In the genomic region with DNA sequence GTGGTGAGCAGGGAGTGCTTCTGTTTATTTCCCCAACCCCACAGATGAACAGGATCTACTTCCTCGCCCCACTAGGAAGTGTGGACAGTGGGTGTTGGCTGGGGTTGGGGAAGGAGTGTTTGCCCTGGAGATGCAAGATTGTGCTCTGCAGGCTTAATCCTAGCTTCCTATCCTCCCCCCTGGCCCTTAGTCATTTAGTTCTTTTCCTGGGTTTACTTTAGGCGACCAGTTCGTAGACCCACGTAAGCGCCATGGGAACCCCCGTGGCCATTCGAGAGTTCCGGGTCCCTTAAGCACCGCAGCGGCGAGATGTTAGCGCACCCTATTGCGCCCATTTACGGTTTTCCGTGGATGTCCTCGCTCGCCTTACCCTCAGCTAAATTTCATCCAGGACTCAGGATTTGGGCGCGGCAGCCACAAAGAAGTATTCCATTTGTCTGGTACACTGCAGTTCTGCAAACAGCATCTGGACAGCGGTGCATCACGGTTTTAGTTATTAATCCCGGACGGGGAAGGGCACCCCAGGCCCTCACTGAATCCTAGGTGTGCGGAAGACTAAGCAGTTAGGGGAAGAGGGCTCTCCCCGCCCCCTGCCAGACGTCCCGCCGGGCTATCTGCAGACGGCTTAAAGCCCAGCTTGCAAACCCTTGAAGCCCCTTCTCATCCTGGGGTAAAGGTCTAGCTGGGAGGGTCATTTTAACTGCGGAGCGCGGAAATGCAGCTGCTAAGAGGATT, we compare ENCODE assay signal across 13 mouse cellular contexts. TPM values are rescaled to one million over a fixed set of nuclear protein-coding genes. Genes with fewer than 3 reads are reported as not detected.
DNase-seq lines count a peak whose midpoint lies in the region; ATAC-seq and TF ChIP-seq lines count a peak whose summit lies in the region.
"Had no signal": no experiment of that assay in that cellular context is flagged by ENCODE, and none has a peak within 500 bp of the region (broad histone marks: within the 10 kb centered on the region; RNA-seq: fewer than 3 reads in every experiment).

No protein-coding gene starts in this region.

- no peaks in the 10 kb centered on the region for H3K9me3 ChIP-seq in heart, embryonic 11.5 days (replicated peaks; ENCODE audit: control insufficient read depth, low read length)
- H3K9me3 ChIP-seq in intestine, embryonic 15.5 days, result no peaks in the 10 kb centered on the region
- no peaks in the 10 kb centered on the region for H3K9me3 ChIP-seq in stomach, postnatal 0 days (ENCODE audit: control insufficient read depth, low read length)

- no peaks in the 10 kb centered on the region for H3K36me3 ChIP-seq in heart, embryonic 11.5 days (ENCODE audit: control insufficient read depth, insufficient read depth, low read length)
- H3K36me3 ChIP-seq in intestine, embryonic 15.5 days, result no peaks in the 10 kb centered on the region
- no peaks in the 10 kb centered on the region for H3K36me3 ChIP-seq in stomach, postnatal 0 days (ENCODE audit: control insufficient read depth, insufficient read depth, low read length)

- peaks cover 64% of the 10 kb centered on the region for H3K27me3 ChIP-seq in heart, embryonic 11.5 days (ENCODE audit: control insufficient read depth, insufficient read depth, low read length)
- H3K27me3 ChIP-seq in intestine, embryonic 15.5 days (replicated peaks), result peaks cover 54% of the 10 kb centered on the region
- peaks cover 17% of the 10 kb centered on the region for H3K27me3 ChIP-seq in stomach, postnatal 0 days (ENCODE audit: control insufficient read depth, insufficient read depth, low read length)

- H3K4me2 ChIP-seq in heart, embryonic 11.5 days, result peak overlapping the region; percentile 76
- H3K4me2 ChIP-seq in intestine, embryonic 15.5 days (replicated peaks), result peak overlapping the region; percentile 28
- no peak overlapping the region for H3K4me2 ChIP-seq in stomach, postnatal 0 days (replicated peaks; ENCODE audit: low read depth)

- TF ChIP-seq EP300 in stomach, postnatal 0 days (optimal IDR thresholded peaks at IDR 0.05), result no peak

- no peak overlapping the region for H3K9ac ChIP-seq in heart, embryonic 11.5 days (ENCODE audit: low read depth, low read length)
- H3K9ac ChIP-seq in intestine, embryonic 15.5 days, result no peak overlapping the region
- no peak overlapping the region for H3K9ac ChIP-seq in stomach, postnatal 0 days (ENCODE audit: low read length)

- H3K4me3 ChIP-seq in heart, embryonic 11.5 days (ENCODE audit: low read depth, low read length), result peak overlapping the region; percentile 40; the same call in 1 of the 2 replicates
- no peak overlapping the region for H3K4me3 ChIP-seq in intestine, embryonic 15.5 days (replicated peaks)
- no peak overlapping the region for H3K4me3 ChIP-seq in stomach, postnatal 0 days (ENCODE audit: low read depth, low read length)

- no peak overlapping the region for H3K27ac ChIP-seq in heart, embryonic 11.5 days (ENCODE audit: low read depth, low read length)
- no peak overlapping the region for H3K27ac ChIP-seq in intestine, embryonic 15.5 days
- H3K27ac ChIP-seq in stomach, postnatal 0 days (replicated peaks), result no peak overlapping the region

- no peak for ATAC-seq in heart, embryonic 11.5 days (replicated peaks; ENCODE audit: insufficient number of reproducible peaks, low FRiP score, low TSS enrichment)
- ATAC-seq in intestine, embryonic 15.5 days, result no peak
- peak; percentile 39; the same call in 1 of the 2 replicates for ATAC-seq in stomach, postnatal 0 days (ENCODE audit: low FRiP score, low TSS enrichment)

- intact Hi-C loops in heart, postnatal 25 days (cut with DNase I), result loop anchor here (10.0 kb wide), 1 partner anchor 322 kb away; no protein-coding TSS in a partner anchor

- peaks cover 2% of the 10 kb centered on the region; the same call in 1 of the 2 replicates for H3K4me1 ChIP-seq in heart, embryonic 11.5 days (ENCODE audit: control insufficient read depth, insufficient read depth, low read length)
- H3K4me1 ChIP-seq in intestine, embryonic 15.5 days (replicated peaks), result peaks cover 21% of the 10 kb centered on the region
- peaks cover 3% of the 10 kb centered on the region for H3K4me1 ChIP-seq in stomach, postnatal 0 days (replicated peaks; ENCODE audit: control insufficient read depth, insufficient read depth)

- no peak for DNase-seq in heart, postnatal 25 days (ENCODE audit: low spot score)
- DNase-seq in retina, postnatal 1 day, result peak; percentile 56
- no peak for DNase-seq in retina, embryonic 14.5 days (ENCODE audit: low spot score)
- no peak for DNase-seq in stomach, postnatal 0 days (ENCODE audit: low spot score)
- no peak for DNase-seq in adrenal gland, postnatal 14 days
- DNase-seq in gastrocnemius, postnatal 25 days, result no peak
- DNase-seq: B cell, adult 2 months; layer of hippocampus, adult 9-11 months; thymus, postnatal 14 days had no signal

- WGBS in heart, embryonic 11.5 days (ENCODE audit: insufficient replicate concordance), result 2% methylated on average over 32 of the region's 32 CpGs
- 4% methylated on average over 32 of the region's 32 CpGs for WGBS in intestine, embryonic 15.5 days
- WGBS in stomach, postnatal 0 days, result 4% methylated on average over 32 of the region's 32 CpGs

- TF ChIP-seq CTCF in stomach, postnatal 0 days (IDR thresholded peaks at IDR 0.05; ENCODE audit: low read depth), result no peak

RNA-seq across cellular contexts. Expression of a gene that starts 8.5 kb away (rescaled TPM):
- polyA plus RNA-seq in heart, embryonic 11.5 days (2014; fragmentation: Nextera tagmentation; extraction: Ambion mirVana), result 0.08 and 0.17 TPM in 2 replicates
- total RNA-seq in heart, postnatal 25 days (2021), result not detected
- 0.13 and 0.18 TPM in 2 replicates for polyA plus RNA-seq in intestine, embryonic 15.5 days (2015; fragmentation: Nextera tagmentation; extraction: Ambion mirVana)
- polyA plus RNA-seq in stomach, postnatal 0 days (2015; fragmentation: Nextera tagmentation; extraction: Ambion mirVana), result 0.07 and 0.11 TPM in 2 replicates
- 0.22 and 0.86 TPM in 2 replicates for total RNA-seq in adrenal gland, postnatal 14 days (2021)
- total RNA-seq in gastrocnemius, postnatal 25 days (2021), result not detected
- total RNA-seq: granulocyte monocyte progenitor cell, adult 5-6 weeks had no signal
- polyA plus RNA-seq: liver, embryonic 16.5 days had no signal

RNA-seq across cellular contexts. Expression of a gene that starts 19.5 kb away (rescaled TPM):
- polyA plus RNA-seq in heart, embryonic 11.5 days (2014; fragmentation: Nextera tagmentation; extraction: Ambion mirVana), result 64.2 and 64.9 TPM in 2 replicates
- total RNA-seq in heart, postnatal 25 days (2021), result 100 to 1,000 TPM; 257 to 283 TPM
- 59.5 and 61.6 TPM in 2 replicates for polyA plus RNA-seq in intestine, embryonic 15.5 days (2015; fragmentation: Nextera tagmentation; extraction: Ambion mirVana)
- 34.2 and 37.0 TPM in 2 replicates for polyA plus RNA-seq in stomach, postnatal 0 days (2015; fragmentation: Nextera tagmentation; extraction: Ambion mirVana)
- 103 TPM in 2 replicates for total RNA-seq in adrenal gland, postnatal 14 days (2021)
- 100 to 1,000 TPM; 243 to 283 TPM for total RNA-seq in gastrocnemius, postnatal 25 days (2021)
